8 mouse cellular contexts compared by ENCODE assay signal in the genomic region with DNA sequence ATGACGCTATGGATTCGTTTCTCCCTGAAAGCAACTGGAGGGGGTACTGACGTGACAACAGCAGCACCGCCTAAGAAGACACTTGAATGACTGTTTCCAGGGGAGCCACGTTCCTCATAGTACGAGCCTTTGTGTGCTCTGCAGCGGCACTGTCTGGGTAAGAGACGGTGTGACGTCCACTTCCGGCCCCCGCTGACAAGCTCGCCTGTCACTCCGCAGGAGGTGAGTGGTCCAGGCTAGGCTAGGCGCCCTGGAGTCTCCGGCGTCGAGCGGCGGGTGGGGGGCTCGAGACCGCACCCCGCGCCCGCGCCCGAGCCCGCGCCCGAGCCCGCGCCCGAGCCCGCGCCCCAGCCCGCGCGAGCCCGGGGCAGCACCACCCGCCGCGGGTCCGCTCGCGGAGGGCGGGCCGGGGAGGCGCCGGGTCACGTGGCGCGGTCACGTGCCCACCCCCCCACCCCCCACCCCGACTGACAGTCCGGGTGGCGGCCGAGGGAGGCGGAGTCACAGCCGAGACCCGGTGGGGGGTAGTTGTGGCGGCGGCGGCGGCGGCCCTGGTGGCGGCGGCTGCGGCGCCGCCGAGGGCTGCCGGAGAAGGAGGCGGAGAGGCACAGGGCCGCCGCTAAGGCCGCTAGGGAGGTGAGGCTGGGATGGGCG. TPM values are rescaled to one million over a fixed set of nuclear protein-coding genes. Genes with fewer than 3 reads are reported as not detected.
A peak's percentile ranks its signal among the peaks of the same experiment; 100 is the strongest.
DNase-seq lines count a peak whose midpoint lies in the region; ATAC-seq and TF ChIP-seq lines count a peak whose summit lies in the region.

A gene (plus strand): TSS at position 77 of the 654 bp plus-strand sequence.

- no peaks in the 10 kb centered on the region for H3K9me3 ChIP-seq in embryonic facial prominence, embryonic 10.5 days
- no peaks in the 10 kb centered on the region for H3K9me3 ChIP-seq in intestine, postnatal 0 days (ENCODE audit: control insufficient read depth)
- H3K9me3 ChIP-seq in midbrain, embryonic 10.5 days (replicated peaks): no peaks in the 10 kb centered on the region

- peaks cover 21% of the 10 kb centered on the region for H3K36me3 ChIP-seq in embryonic facial prominence, embryonic 10.5 days (replicated peaks)
- H3K36me3 ChIP-seq in intestine, postnatal 0 days (ENCODE audit: control insufficient read depth, insufficient read depth): no peaks in the 10 kb centered on the region
- H3K36me3 ChIP-seq in midbrain, embryonic 10.5 days: peaks cover 22% of the 10 kb centered on the region

- peak within 1 kb of the TSS; percentile 98 for H3K27ac ChIP-seq in embryonic facial prominence, embryonic 10.5 days (replicated peaks)
- H3K27ac ChIP-seq in intestine, postnatal 0 days (ENCODE audit: low read depth, low read length): peak within 1 kb of the TSS; percentile 97
- H3K27ac ChIP-seq in midbrain, embryonic 10.5 days (replicated peaks): peak within 1 kb of the TSS; percentile 98

- DNase-seq in adrenal gland, postnatal 14 days: peak; percentile 93
- DNase-seq in embryonic facial prominence, embryonic 10.5 days (ENCODE audit: low spot score): peak; percentile 94
- peak; percentile 85 for DNase-seq in left cerebral cortex, postnatal 36 days (ENCODE audit: low spot score in 2 of 2)
- DNase-seq in midbrain, embryonic 10.5 days (ENCODE audit: low spot score): peak; percentile 92
- peak; percentile 81 to 88 for DNase-seq in right cerebral cortex, postnatal 36 days (ENCODE audit: low spot score in 2 of 2)
- DNase-seq in urinary bladder, postnatal 4 days (ENCODE audit: low spot score in 2 of 2): peak; percentile 79 to 80

- ATAC-seq in granulocyte monocyte progenitor cell, adult 5-6 weeks (replicated peaks; ENCODE audit: poor library complexity, severe bottlenecking): peak; percentile 87
- peak; percentile 94 for ATAC-seq in intestine, postnatal 0 days

- intact Hi-C loops in left cerebral cortex, postnatal 36 days (cut with DNase I): loop anchor here (5.0 to 10.0 kb wide), 2 partner anchors 76 to 98 kb away; no protein-coding TSS in a partner anchor

- TF ChIP-seq CTCF in intestine, postnatal 0 days (IDR thresholded peaks at IDR 0.05; ENCODE audit: low read depth): peak; percentile 10; the same call in 1 of the 2 replicates

- peak within 1 kb of the TSS; percentile 99 for H3K9ac ChIP-seq in intestine, postnatal 0 days (ENCODE audit: low read depth, low read length)

- H3K4me3 ChIP-seq in embryonic facial prominence, embryonic 10.5 days: peak within 1 kb of the TSS; percentile 89
- H3K4me3 ChIP-seq in intestine, postnatal 0 days (ENCODE audit: low read depth, low read length): peak within 1 kb of the TSS; percentile 96
- peak within 1 kb of the TSS; percentile 71 for H3K4me3 ChIP-seq in midbrain, embryonic 10.5 days

- peaks cover 11% of the 10 kb centered on the region; the same call in 1 of the 2 replicates for H3K27me3 ChIP-seq in embryonic facial prominence, embryonic 10.5 days (replicated peaks; ENCODE audit: low read depth, poor library complexity, severe bottlenecking)
- no peaks in the 10 kb centered on the region for H3K27me3 ChIP-seq in intestine, postnatal 0 days (replicated peaks; ENCODE audit: control insufficient read depth, insufficient read depth, low read length)
- H3K27me3 ChIP-seq in midbrain, embryonic 10.5 days (ENCODE audit: low read depth, poor library complexity, severe bottlenecking): peaks cover 17% of the 10 kb centered on the region; the same call in 1 of the 2 replicates

- H3K4me2 ChIP-seq in intestine, postnatal 0 days (replicated peaks; ENCODE audit: low read depth): peak within 1 kb of the TSS; percentile 83

- H3K4me1 ChIP-seq in embryonic facial prominence, embryonic 10.5 days: peaks cover 28% of the 10 kb centered on the region
- H3K4me1 ChIP-seq in intestine, postnatal 0 days (replicated peaks; ENCODE audit: control insufficient read depth, insufficient read depth, low read length): peaks cover 9% of the 10 kb centered on the region; the same call in 1 of the 2 replicates
- H3K4me1 ChIP-seq in midbrain, embryonic 10.5 days: peaks cover 32% of the 10 kb centered on the region

- under 1% methylated on average over 74 of the region's 76 CpGs for WGBS in embryonic facial prominence, embryonic 10.5 days
- WGBS in intestine, postnatal 0 days: 0% methylated on average over 45 of the region's 76 CpGs
- under 1% methylated on average over 42 of the region's 76 CpGs for WGBS in midbrain, embryonic 10.5 days

RNA-seq across cellular contexts. Expression of the gene that starts here (rescaled TPM):
- 67.4 and 70.7 TPM in 2 replicates for total RNA-seq in adrenal gland, postnatal 14 days (2021)
- 132 and 140 TPM in 2 replicates for polyA plus RNA-seq in embryonic facial prominence, embryonic 10.5 days (2016; fragmentation: Nextera tagmentation; extraction: Ambion mirVana)
- total RNA-seq in granulocyte monocyte progenitor cell, adult 5-6 weeks (2014; fragmentation: Nextera tagmentation): 1.0 and 3.1 TPM in 2 replicates
- total RNA-seq in granulocyte monocyte progenitor cell, adult 5-6 weeks (2017): 9.5 and 9.8 TPM in 2 replicates
- 35.1 and 37.0 TPM in 2 replicates for polyA plus RNA-seq in intestine, postnatal 0 days (2015; fragmentation: Nextera tagmentation; extraction: Ambion mirVana)
- total RNA-seq in left cerebral cortex, postnatal 36 days (2021): 100 to 1,000 TPM; 301 to 317 TPM
- polyA plus RNA-seq in midbrain, embryonic 10.5 days (2016; fragmentation: Nextera tagmentation; extraction: Ambion mirVana): 119 and 141 TPM in 2 replicates

Comparison
In these comparisons a context has a peak if more than half of its experiments do, and no peak if none do; other contexts are left out.
1. Peak in every context shown above with its lines: DNase-seq, ATAC-seq, H3K4me3 ChIP-seq and H3K27ac ChIP-seq.